Mouse (Mus musculus) B cell, adult (primary cell): Measurements from ENCODE around the gene Mrps2. TPM values are rescaled to one million over a fixed set of nuclear protein-coding genes. Genes with fewer than 3 reads are reported as not detected.

Experiments used
- total RNA-seq: library from RNA; stranded (reverse); gene quantifications from 4 replicates; pipeline ENCODE4 v1.2.4, GENCODE M21; 2023; ENCODE audit not compliant: inconsistent age

Gene Mrps2
- total RNA-seq = 21.4 to 23.5 TPM (median 22.5 TPM) in 4 replicates

DNA sequence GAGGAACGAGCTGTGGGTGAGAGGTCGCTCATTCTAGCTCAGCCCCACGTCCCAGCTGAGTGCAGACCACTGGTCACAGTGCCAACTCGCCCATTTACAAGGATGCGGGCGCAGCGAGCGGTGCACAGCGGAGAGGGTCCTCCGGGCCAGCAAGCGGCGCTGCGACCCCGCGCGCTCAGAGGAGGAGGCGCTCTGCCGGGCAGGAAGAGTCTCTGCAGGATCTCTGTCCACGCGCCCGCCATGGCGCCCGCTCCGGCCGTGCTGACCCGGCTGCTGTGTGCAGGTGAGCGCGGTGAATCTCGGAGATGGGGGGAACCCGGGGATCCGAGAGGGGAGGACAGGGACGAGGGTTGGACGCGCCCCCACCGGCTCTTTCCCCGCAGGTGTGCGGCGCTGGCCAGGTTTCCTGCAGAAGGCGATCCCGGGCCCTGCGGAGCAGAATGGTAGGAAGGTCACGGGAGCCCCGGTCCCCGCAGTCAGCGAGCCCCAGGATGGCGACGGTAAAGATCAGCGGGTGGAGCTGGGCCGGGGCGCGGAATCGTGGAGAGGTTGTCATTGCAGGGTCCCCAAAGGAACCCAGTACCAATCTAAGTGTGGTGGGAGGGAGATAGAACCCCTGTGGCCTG, at the start of gene Mrps2:
Gene Mrps2, plus strand, starts transcription at position 207 of the 626 bp plus-strand sequence.

GRCm38 (mm10) chr2:28446515-28447314, 21.2 kb upstream of the Mrps2 start, which contains the start of gene Ppp1r26:
Ppp1r26 (plus strand) TSS chr2:28446800.

GRCm38 (mm10) chr2:28465836-28466518, 1.9 kb upstream of the Mrps2 start, which contains the start of gene 1700007K13Rik:
1700007K13Rik (minus strand) TSS chr2:28466332.

DNA sequence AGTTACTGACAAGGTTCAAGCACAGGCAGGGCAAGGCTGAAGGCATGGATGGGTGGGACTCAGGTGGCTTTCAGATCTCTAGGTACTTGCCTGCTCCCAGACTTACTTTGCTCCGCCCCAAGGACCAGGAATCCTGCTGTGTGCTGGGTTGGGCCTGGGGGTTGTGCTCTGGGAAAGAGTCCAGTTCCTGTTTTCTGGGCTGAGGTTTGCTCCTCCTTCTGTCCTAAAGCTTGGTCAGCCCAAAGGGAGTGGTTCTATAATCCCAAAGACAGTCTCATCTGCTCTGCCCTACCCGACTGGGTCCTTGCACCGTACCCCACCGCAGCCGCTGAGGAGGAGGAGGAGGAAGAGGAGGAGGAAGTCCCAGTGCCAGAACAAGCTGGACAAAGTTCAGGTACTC, 28.8 kb downstream of the Mrps2 start, which contains the start of gene Gbgt1:
Gene Gbgt1, plus strand, starts transcription at position 221 of the 400 bp plus-strand sequence.

GRCm38 (mm10) chr2:28505795-28506194, 37.9 kb downstream of the Mrps2 start, which contains the start of gene Gm10134:
Gm10134 (plus strand) TSS chr2:28506095.

DNA sequence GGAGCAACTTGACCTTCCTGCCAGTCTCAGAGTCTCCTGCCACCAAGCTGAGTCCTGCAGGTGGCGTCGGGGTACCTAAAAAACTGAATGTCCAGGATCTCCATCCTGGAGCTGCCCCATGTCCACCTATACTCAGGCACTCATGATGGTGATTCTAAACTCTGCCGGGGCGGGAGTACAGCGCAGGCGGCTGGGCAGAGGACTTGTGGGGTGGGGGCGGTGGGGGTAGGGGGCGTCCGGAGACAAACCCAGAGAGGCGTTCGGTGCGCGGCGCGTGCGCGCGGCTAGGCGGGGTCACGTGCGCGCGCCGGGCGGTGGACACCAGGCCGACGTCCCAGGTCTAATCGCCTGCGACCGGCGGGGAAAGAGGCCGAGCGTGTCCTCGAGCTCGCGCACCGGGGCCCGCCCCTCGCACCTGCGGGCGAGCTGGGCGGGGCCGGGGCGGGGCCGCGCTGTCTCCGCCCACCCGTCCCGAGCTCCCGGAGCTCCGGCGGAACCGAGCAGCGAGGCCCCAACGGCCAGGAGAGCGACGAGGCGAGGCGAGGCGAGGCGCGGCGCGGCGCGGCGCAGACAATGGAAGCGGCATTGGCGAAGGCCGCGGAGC, 45.0 kb downstream of the Mrps2 start, which contains the start of gene Ralgds:
Gene Ralgds, plus strand, starts transcription at position 328 of the 604 bp plus-strand sequence.

Other genes with a start within 250 kb of the Mrps2 start
- 0.67 TPM in 1 of 4 replicates, not detected in the others for gene Ppp1r26, start 21.3 kb upstream of the Mrps2 start, total RNA-seq
- gene 1700007K13Rik, start 1.7 kb upstream of the Mrps2 start, total RNA-seq = not detected in 4 replicates
- 0.71 TPM in 1 of 4 replicates, not detected in the others for gene Gbgt1, start 28.8 kb downstream of the Mrps2 start, total RNA-seq
- gene Gm10134, start 38.0 kb downstream of the Mrps2 start, total RNA-seq = not detected in 4 replicates
- gene Ralgds, start 45.1 kb downstream of the Mrps2 start, total RNA-seq = 131 to 160 TPM (median 147 TPM) in 4 replicates
- gene Cel, start 95.3 kb downstream of the Mrps2 start, total RNA-seq = 0.24 to 1.7 TPM (median 0.90 TPM) in 3 of 4 replicates, not detected in the other
- 25.5 to 30.6 TPM (median 29.3 TPM) in 4 replicates for gene Gtf3c5, start 115.7 kb downstream of the Mrps2 start, total RNA-seq
- 0.30 TPM in 1 of 4 replicates, not detected in the others for gene Gfi1b, start 153.9 kb downstream of the Mrps2 start, total RNA-seq
- 44.6 to 53.3 TPM (median 48.0 TPM) in 4 replicates for gene Tsc1, start 173.2 kb downstream of the Mrps2 start, total RNA-seq
- gene Spaca9, start 231.7 kb downstream of the Mrps2 start, total RNA-seq = 1.4 to 3.9 TPM (median 2.1 TPM) in 3 of 4 replicates, not detected in the other
- gene Ak8, start 232.1 kb downstream of the Mrps2 start, total RNA-seq = 0.60 to 1.7 TPM (median 1.3 TPM) in 4 replicates